Mouse (Mus musculus) gastrocnemius, adult 2 months (tissue): ENCODE results near the gene Rnf135. TPM values are rescaled to one million over a fixed set of nuclear protein-coding genes. Genes with fewer than 3 reads are reported as not detected.
"Not testable (repeated sequence)": the region's sequence is repeated elsewhere in the genome, so short reads cannot be mapped to it uniquely, and the experiment has no call there.

Experiments used
- DNase-seq: peaks from one replicate; pipeline ENCODE4 v3.0.0; 2022
- H3K27ac ChIP-seq: fragments of 200-600 bp; 2 replicates; pipeline ENCODE4 v1.8.1; 2022; ENCODE audit warnings: mild to moderate bottlenecking
- H3K4me3 ChIP-seq: fragments of 200-600 bp; 2 replicates; pipeline ENCODE4 v1.8.1; 2022; ENCODE audit warnings: mild to moderate bottlenecking, moderate library complexity
- CTCF ChIP-seq: fragments of 200-600 bp; IDR thresholded peaks from 2 replicates; pipeline ENCODE4 v1.8.1; 2022; ENCODE audit warnings: antibody characterized with exemption, mild to moderate bottlenecking, moderate library complexity
- intact Hi-C: fragments of 180-260 bp; cut with DNase I; formaldehyde crosslinking; loops from one replicate; pipeline ENCODE4 v1.15.1; 2025
- long read RNA-seq, 2 experiments: library from polyadenylated mRNA; stranded (forward); transcript quantifications; one replicate each; pipeline ENCODE4 v2.0.0; 2021
- total RNA-seq, 2 experiments: library from RNA; stranded (reverse); gene quantifications; 2 replicates each; pipeline ENCODE4 v1.2.3; 2021

Rnf135 gene
- total RNA-seq, result 1 to 10 TPM; 2.2 to 2.4 TPM
- long read RNA-seq, experiment 1, partial matches to known transcripts, result 0 of 5 reads
- long read RNA-seq, experiment 1, other reads (novel, unspliced or antisense), result 2 of 5 reads
- long read RNA-seq, experiment 2, partial matches to known transcripts, result 0 of 4 reads
- long read RNA-seq, experiment 2, other reads (novel, unspliced or antisense), result 1 of 4 reads

GRCm38 (mm10) chr11:80183705-80184255 lies at the start of gene Rnf135:
Rnf135 (plus strand) TSS chr11:80183851.
- Histone ChIP-seq H3K27ac (peak within 1 kb of the TSS; percentile 97), H3K4me3 (peak within 1 kb of the TSS; percentile 80)
- no peak for TF ChIP-seq CTCF
- intact Hi-C loops, result no loop called here
- DNase-seq, result peak; percentile 97

GRCm38 (mm10) chr11:80134744-80135143 lies 48.9 kb upstream of the Rnf135 start:
- no peak overlapping the region for H3K4me3 ChIP-seq
- no peak overlapping the region for H3K27ac ChIP-seq
- DNase-seq, result no peak
- TF ChIP-seq CTCF, result no peak
- intact Hi-C loops, result no loop called here

DNA sequence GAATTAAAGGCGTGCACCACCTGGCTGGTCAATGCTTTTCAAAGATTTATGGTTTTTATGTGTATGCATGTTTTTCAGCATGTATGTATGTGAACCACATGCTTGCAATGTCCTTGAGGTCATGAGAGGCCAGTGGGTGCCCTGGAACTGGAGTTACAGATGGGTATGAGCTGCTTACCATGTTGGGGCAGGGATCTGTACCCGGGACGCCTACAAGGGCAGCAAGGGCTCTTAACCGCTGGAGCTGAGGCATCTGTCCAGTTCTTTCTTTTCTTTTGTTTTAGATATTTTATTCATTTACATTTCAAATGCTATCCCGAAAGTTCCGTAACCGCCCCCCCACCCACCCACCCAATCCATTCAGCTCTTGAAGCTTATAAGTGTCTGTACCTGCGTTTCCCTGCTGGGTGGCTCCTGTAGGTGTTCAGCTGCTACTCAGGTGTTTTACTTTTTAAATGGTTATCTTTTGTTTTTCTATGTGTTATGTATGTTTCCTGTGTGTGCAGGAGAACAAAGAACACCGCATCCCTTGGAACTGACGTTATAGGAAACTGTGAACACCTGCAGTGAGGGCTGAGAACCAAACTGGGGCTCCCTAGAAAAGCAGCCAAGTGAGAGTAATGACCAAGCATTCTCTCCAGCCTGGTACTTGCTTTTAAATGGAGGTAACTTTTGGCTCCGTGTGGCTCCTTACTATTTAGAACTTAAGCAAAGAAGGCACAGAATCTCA lies 47.5 kb upstream of the Rnf135 start:
- intact Hi-C loops, result no loop called here

GRCm38 (mm10) chr11:80136786-80137185 lies 46.9 kb upstream of the Rnf135 start:
- DNase-seq, result no peak
- no peak for TF ChIP-seq CTCF
- H3K4me3 ChIP-seq, result no peak overlapping the region
- no peak overlapping the region for H3K27ac ChIP-seq
- intact Hi-C loops, result no loop called here

More for the DNA sequence above, 47.5 kb upstream of the Rnf135 start:
- DNase-seq, result no peak
- Histone ChIP-seq H3K27ac (no peak overlapping the region), H3K4me3 (no peak overlapping the region)
- TF ChIP-seq CTCF, result no peak

GRCm38 (mm10) chr11:80137773-80138172 lies 45.9 kb upstream of the Rnf135 start:
- intact Hi-C loops, result no loop called here
- H3K27ac ChIP-seq, result no peak overlapping the region
- H3K4me3 ChIP-seq, result no peak overlapping the region
- no peak for DNase-seq
- TF ChIP-seq CTCF, result no peak

DNA sequence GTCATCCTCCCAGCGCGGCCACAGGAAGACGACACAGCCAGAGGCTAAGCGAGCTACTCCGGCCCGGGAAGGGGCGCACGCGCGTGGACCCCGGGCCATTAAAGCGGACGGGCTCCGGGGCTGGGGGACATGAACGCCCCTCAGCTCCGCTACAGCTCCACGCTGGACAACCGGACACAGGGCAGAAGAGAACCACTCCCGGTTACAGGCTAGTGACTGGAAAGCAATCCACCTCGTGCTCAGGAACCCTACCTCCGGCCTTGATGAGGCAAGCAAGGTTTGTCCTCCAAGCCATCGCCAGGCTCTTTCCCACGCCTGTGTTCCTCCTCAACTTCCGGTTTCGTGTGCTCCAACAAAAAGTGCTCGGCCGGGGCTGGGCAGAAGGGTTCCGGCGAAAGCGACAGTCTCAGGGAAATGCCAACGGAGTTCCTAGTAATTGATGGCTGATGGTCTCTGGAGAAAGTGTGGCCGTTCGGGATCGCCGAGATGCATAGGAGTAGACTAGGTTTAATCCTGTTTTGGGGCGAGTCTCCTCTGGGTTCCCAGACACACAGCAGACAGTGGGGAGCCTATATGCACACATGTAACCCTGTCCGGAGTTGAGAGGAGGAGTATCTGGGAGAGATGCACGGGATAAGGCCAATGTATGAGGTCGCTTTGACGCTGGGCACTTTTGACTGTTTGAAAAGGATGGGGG lies 41.7 kb upstream of the Rnf135 start, which contains the start of gene Tefm:
TSS of gene Tefm (minus strand) at position 351 of the 697 bp plus-strand sequence.
- intact Hi-C loops, result no loop called here
- Histone ChIP-seq H3K27ac (peak within 1 kb of the TSS; percentile 97), H3K4me3 (peak within 1 kb of the TSS; percentile 97)
- DNase-seq, result peak; percentile 87
- TF ChIP-seq CTCF, result no peak

GRCm38 (mm10) chr11:80142872-80143271 lies 40.8 kb upstream of the Rnf135 start:
- TF ChIP-seq CTCF, result no peak
- Histone ChIP-seq H3K4me3 (peak overlapping the region; percentile 97), H3K27ac (peak overlapping the region; percentile 97; the same call in 1 of the 2 replicates)
- intact Hi-C loops, result no loop called here
- DNase-seq, result no peak

GRCm38 (mm10) chr11:80145787-80146275 lies 37.8 kb upstream of the Rnf135 start:
- intact Hi-C loops, result no loop called here
- Histone ChIP-seq H3K27ac (peak overlapping the region; percentile 48; the same call in 1 of the 2 replicates), H3K4me3 (no peak overlapping the region)
- TF ChIP-seq CTCF, result no peak
- DNase-seq, result no peak

DNA sequence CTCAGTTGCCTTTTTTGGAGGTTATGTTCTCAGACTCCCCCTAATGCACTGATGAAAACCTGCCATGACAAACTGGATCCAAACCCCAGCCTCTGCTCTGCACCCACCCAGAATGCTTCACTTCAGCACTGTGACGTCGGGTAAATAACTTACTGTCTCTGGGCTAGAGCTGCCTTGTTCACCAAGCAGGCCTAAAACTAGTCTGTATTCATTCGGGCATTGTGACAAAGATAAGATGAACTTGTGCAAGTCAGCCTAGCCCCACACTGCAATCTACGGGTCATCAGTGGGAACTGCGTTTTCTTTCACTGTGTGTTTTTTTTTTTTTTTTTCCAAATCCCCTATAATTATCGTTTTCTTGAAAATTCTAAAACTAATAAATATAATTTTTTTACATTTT lies 35.9 kb upstream of the Rnf135 start:
- no peak for TF ChIP-seq CTCF
- intact Hi-C loops, result no loop called here
- no peak for DNase-seq
- H3K4me3 ChIP-seq, result no peak overlapping the region
- peak overlapping the region; percentile 46 for H3K27ac ChIP-seq

DNA sequence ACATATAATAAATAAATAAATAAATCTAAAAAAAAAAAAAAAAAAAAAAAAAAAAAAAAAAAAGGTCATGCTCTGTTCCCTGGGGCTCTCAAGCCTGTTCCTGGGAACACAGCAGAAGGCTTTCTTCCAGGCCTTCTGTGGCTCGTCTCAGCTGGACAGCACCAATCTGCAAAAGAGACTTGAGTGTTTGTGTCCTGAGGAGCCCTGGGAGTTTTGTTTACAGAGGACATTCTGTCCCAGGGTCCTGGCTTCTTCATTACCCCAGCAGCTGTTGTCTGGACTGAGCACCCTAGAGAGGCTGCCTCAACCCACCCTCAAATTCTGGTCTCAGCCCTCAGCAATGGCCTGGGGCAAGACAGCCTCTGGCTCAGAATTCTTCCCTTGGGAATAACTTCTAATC lies 35.3 kb upstream of the Rnf135 start:
- Histone ChIP-seq H3K27ac (no peak overlapping the region), H3K4me3 (no peak overlapping the region)
- intact Hi-C loops, result no loop called here
- TF ChIP-seq CTCF, result no peak
- DNase-seq, result peak; percentile 50

- DNase-seq, H3K4me3 ChIP-seq, H3K27ac ChIP-seq, intact Hi-C loops: not testable (repeated sequence)
Measured at GRCm38 (mm10) chr11:80148974-80149373, 34.7 kb upstream of the Rnf135 start.

- intact Hi-C loops, result no loop called here
- no peak for DNase-seq
- Histone ChIP-seq H3K4me3 (no peak overlapping the region), H3K27ac (peak overlapping the region; percentile 57)
- no peak for TF ChIP-seq CTCF
Measured at GRCm38 (mm10) chr11:80149412-80150023, 34.1 kb upstream of the Rnf135 start.
